Mouse (Mus musculus) left cerebral cortex, postnatal 4 days (tissue): ENCODE results near the gene Stx12. TPM values are rescaled to one million over a fixed set of nuclear protein-coding genes. Genes with fewer than 3 reads are reported as not detected.

Source experiments
- total RNA-seq, 2 experiments: library from RNA; stranded (reverse); gene quantifications; 2 replicates each; pipeline ENCODE4 v1.2.3; 2021

The Stx12 gene
- total RNA-seq, 2 experiments from 2014 or later, result 146 to 153 TPM

Other genes starting within 250 kb of the Stx12 start
- gene Eya3, start 245.5 kb downstream of the Stx12 start, total RNA-seq, result 10 to 100 TPM; 24.5 to 25.7 TPM
- gene Xkr8, start 152.0 kb downstream of the Stx12 start, total RNA-seq, result 1 to 10 TPM; 4.3 to 4.8 TPM
- 1 to 10 TPM in 1 of 2 experiments, under 1 TPM in 1; 0.97 to 1.2 TPM for gene Smpdl3b, start 127.3 kb downstream of the Stx12 start, total RNA-seq
- 10 to 100 TPM; 15.4 to 16.0 TPM for gene Rpa2, start 116.2 kb downstream of the Stx12 start, total RNA-seq
- under 1 TPM; 0.52 to 0.81 TPM for gene Themis2, start 88.1 kb downstream of the Stx12 start, total RNA-seq
- gene Ppp1r8, start 41.3 kb downstream of the Stx12 start, total RNA-seq, result 10 to 100 TPM; 47.5 to 55.0 TPM
- 10 to 100 TPM; 24.3 to 25.4 TPM for gene Fam76a, start 38.0 kb upstream of the Stx12 start, total RNA-seq
- gene Fgr, start 89.6 kb upstream of the Stx12 start, total RNA-seq, result under 1 TPM; 0.42 to 0.44 TPM
- 100 to 1,000 TPM in 1 of 2 experiments, 10 to 100 TPM in 1; 94.1 to 102 TPM for gene Ahdc1, start 126.8 kb upstream of the Stx12 start, total RNA-seq
- 10 to 100 TPM; 34.0 to 35.7 TPM for gene Wasf2, start 246.0 kb upstream of the Stx12 start, total RNA-seq